Comparison of ENCODE assay signal across 8 mouse cellular contexts in the genomic region with DNA sequence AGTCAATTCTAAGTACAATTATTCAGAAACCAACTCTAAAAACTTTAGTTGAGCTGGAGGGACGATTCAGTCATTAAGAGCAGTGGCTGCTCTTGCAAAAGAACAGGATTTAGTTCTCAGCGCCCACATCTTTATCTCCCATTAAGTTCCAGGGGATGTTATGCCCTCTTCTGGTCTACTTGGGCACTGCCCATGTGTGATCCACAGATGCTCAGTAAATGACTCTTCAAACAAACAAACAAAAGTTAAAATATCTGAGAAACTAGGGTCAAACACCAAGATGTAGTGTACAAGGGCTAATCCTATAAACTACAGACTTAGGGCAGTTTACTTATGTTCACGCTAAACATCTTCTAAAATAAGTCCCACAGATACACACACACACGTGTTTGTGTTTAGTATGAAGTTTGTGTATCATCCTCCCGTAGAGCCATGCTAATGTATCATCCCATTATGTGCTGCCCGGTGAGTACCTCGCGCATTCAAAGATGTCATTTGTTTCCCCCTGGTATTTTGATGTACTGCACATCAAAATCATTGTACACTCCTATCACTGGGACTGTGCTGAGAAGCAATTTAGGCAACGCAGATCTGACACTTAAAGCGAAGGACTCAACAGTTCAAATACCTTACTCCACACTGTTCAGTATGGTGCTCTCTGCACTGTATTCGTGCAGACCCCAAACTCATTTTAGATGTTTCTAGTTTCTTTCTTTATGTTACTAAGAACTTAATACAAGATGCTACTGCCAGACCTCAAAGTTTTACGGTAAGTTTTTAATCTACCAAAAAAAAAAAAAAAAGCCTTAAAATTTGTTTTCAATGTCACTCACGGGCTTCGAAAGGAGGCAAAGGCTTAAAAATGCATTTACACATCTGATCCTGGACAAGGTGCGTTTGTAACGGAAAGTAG. TPM values are rescaled to one million over a fixed set of nuclear protein-coding genes. Genes with fewer than 3 reads are reported as not detected.
DNase-seq lines count a peak whose midpoint lies in the region; ATAC-seq and TF ChIP-seq lines count a peak whose summit lies in the region.

No protein-coding gene starts in this region.

- WGBS in limb, embryonic 10.5 days = 33% methylated on average over 16 of the region's 16 CpGs
- WGBS in midbrain, embryonic 16.5 days = 24% methylated on average over 16 of the region's 16 CpGs

- no peak for TF ChIP-seq CTCF in G1E (IDR thresholded peaks at IDR 0.05; ENCODE audit: low read depth, low read length)

- H3K9ac ChIP-seq in midbrain, embryonic 16.5 days (ENCODE audit: low read depth, low read length) = peak overlapping the region; percentile 78

- H3K4me3 ChIP-seq in G1E (ENCODE audit: low read depth, low read length) = peak overlapping the region; percentile 90
- H3K4me3 ChIP-seq in limb, embryonic 10.5 days = peak overlapping the region; percentile 93
- H3K4me3 ChIP-seq in midbrain, embryonic 16.5 days (ENCODE audit: low read depth, low read length) = peak overlapping the region; percentile 62

- DNase-seq in cerebellum, postnatal 14 days = peak; percentile 11 to 12
- no peak for DNase-seq in cerebellum, postnatal 4 days (ENCODE audit: low spot score in 2 of 2)
- no peak for DNase-seq in G1E (ENCODE audit: low spot score)
- no peak for DNase-seq in limb, embryonic 10.5 days (ENCODE audit: low spot score)
- DNase-seq in right cerebral cortex, postnatal 4 days = no peak
- no peak for DNase-seq in urinary bladder, postnatal 25 days (ENCODE audit: low spot score)

- no peak for ATAC-seq in G1E (ENCODE audit: extremely low read depth, insufficient number of reproducible peaks, low FRiP score, poor library complexity, severe bottlenecking)
- peak; percentile 55; the same call in 1 of the 2 replicates for ATAC-seq in erythroblast, adult 5-6 weeks (replicated peaks; ENCODE audit: low FRiP score, poor library complexity, severe bottlenecking)
- ATAC-seq in midbrain, embryonic 16.5 days = no peak

- H3K36me3 ChIP-seq in G1E (replicated peaks) = peaks cover 36% of the 10 kb centered on the region
- peaks cover 29% of the 10 kb centered on the region for H3K36me3 ChIP-seq in limb, embryonic 10.5 days
- H3K36me3 ChIP-seq in midbrain, embryonic 16.5 days (ENCODE audit: control insufficient read depth, insufficient read depth, low read length) = 0 out of 2 replicates have a peak, but pooled peaks cover 2% of the 10 kb centered on the region

- no peaks in the 10 kb centered on the region for H3K9me3 ChIP-seq in G1E (replicated peaks)
- no peaks in the 10 kb centered on the region for H3K9me3 ChIP-seq in limb, embryonic 10.5 days (replicated peaks)
- no peaks in the 10 kb centered on the region for H3K9me3 ChIP-seq in midbrain, embryonic 16.5 days (replicated peaks; ENCODE audit: control insufficient read depth, low read length, poor library complexity, severe bottlenecking)

- H3K4me1 ChIP-seq in G1E (ENCODE audit: insufficient read depth, low read depth, low read length) = peaks cover 21% of the 10 kb centered on the region
- H3K4me1 ChIP-seq in limb, embryonic 10.5 days = peaks cover 8% of the 10 kb centered on the region
- H3K4me1 ChIP-seq in midbrain, embryonic 16.5 days (ENCODE audit: control insufficient read depth, insufficient read depth, low read length) = peaks cover 9% of the 10 kb centered on the region

- H3K27ac ChIP-seq in limb, embryonic 10.5 days = peak overlapping the region; percentile 99
- H3K27ac ChIP-seq in midbrain, embryonic 16.5 days (ENCODE audit: low read length) = peak overlapping the region; percentile 74

- H3K27me3 ChIP-seq in G1E (ENCODE audit: insufficient read depth, low read length) = peaks cover 3% of the 10 kb centered on the region; the same call in 1 of the 2 replicates
- H3K27me3 ChIP-seq in limb, embryonic 10.5 days (ENCODE audit: low read depth, poor library complexity, severe bottlenecking) = no peaks in the 10 kb centered on the region
- no peaks in the 10 kb centered on the region for H3K27me3 ChIP-seq in midbrain, embryonic 16.5 days (ENCODE audit: control insufficient read depth, insufficient read depth, low read depth, low read length)

- peak overlapping the region; percentile 95 for H3K4me2 ChIP-seq in midbrain, embryonic 16.5 days (ENCODE audit: low read length)

RNA-seq across cellular contexts. Expression of gene Abraxas1, which starts 0.9 kb away (rescaled TPM):
- total RNA-seq in G1E (2014; fragmentation: Nextera tagmentation) (54.0 and 61.7 TPM in 2 replicates), G1E (2017) (40.5 and 40.8 TPM in 2 replicates)
- polyA plus RNA-seq in G1E (2012) = 12.6 and 14.6 TPM in 2 replicates
- total RNA-seq in erythroblast, adult 5-6 weeks (2015; ENCODE audit: low replicate concordance) = 1.3 and 3.1 TPM in 2 replicates
- total RNA-seq in erythroblast, adult 5-6 weeks (2017; ENCODE audit: low replicate concordance) = 10.5 and 12.9 TPM in 2 replicates
- polyA plus RNA-seq in limb, embryonic 10.5 days (2016; fragmentation: Nextera tagmentation; extraction: Ambion mirVana) = 32.1 and 32.3 TPM in 2 replicates
- polyA plus RNA-seq in midbrain, embryonic 16.5 days (2015; fragmentation: Nextera tagmentation; extraction: Ambion mirVana) = 12.0 and 17.1 TPM in 2 replicates

RNA-seq across cellular contexts. Expression of gene Mrps18c, which starts 21.4 kb away (rescaled TPM):
- total RNA-seq in G1E (2014; fragmentation: Nextera tagmentation) (42.4 and 55.2 TPM in 2 replicates), G1E (2017) (191 and 212 TPM in 2 replicates)
- polyA plus RNA-seq in G1E (2012) = 6.7 and 9.0 TPM in 2 replicates
- total RNA-seq in erythroblast, adult 5-6 weeks (2015; ENCODE audit: low replicate concordance) = 15.8 and 24.9 TPM in 2 replicates
- 26.3 and 36.8 TPM in 2 replicates for total RNA-seq in erythroblast, adult 5-6 weeks (2017; ENCODE audit: low replicate concordance)
- 204 and 214 TPM in 2 replicates for polyA plus RNA-seq in limb, embryonic 10.5 days (2016; fragmentation: Nextera tagmentation; extraction: Ambion mirVana)
- polyA plus RNA-seq in midbrain, embryonic 16.5 days (2015; fragmentation: Nextera tagmentation; extraction: Ambion mirVana) = 137 and 143 TPM in 2 replicates

RNA-seq across cellular contexts. Expression of gene Helq, which starts 21.4 kb away (rescaled TPM):
- total RNA-seq in G1E (2014; fragmentation: Nextera tagmentation) = 59.6 and 74.0 TPM in 2 replicates
- 26.3 and 33.2 TPM in 2 replicates for total RNA-seq in G1E (2017)
- 16.3 and 18.6 TPM in 2 replicates for polyA plus RNA-seq in G1E (2012)
- total RNA-seq in erythroblast, adult 5-6 weeks (2015; ENCODE audit: low replicate concordance) = 9.0 and 34.6 TPM in 2 replicates
- total RNA-seq in erythroblast, adult 5-6 weeks (2017; ENCODE audit: low replicate concordance) = 10.7 and 25.5 TPM in 2 replicates
- polyA plus RNA-seq in limb, embryonic 10.5 days (2016; fragmentation: Nextera tagmentation; extraction: Ambion mirVana) = 21.8 and 28.8 TPM in 2 replicates
- 20.6 and 24.3 TPM in 2 replicates for polyA plus RNA-seq in midbrain, embryonic 16.5 days (2015; fragmentation: Nextera tagmentation; extraction: Ambion mirVana)

RNA-seq across cellular contexts. Expression of gene Gpat3, which starts 25.7 kb away (rescaled TPM):
- total RNA-seq in G1E (2014; fragmentation: Nextera tagmentation) (not detected in 2 replicates), G1E (2017) (0.06 and 0.16 TPM in 2 replicates)
- polyA plus RNA-seq in G1E (2012) = not detected in 2 replicates
- total RNA-seq in erythroblast, adult 5-6 weeks (2015; ENCODE audit: low replicate concordance) = 0.58 TPM in 1 of 2 replicates, not detected in the other
- 0.56 and 1.0 TPM in 2 replicates for total RNA-seq in erythroblast, adult 5-6 weeks (2017; ENCODE audit: low replicate concordance)
- polyA plus RNA-seq in limb, embryonic 10.5 days (2016; fragmentation: Nextera tagmentation; extraction: Ambion mirVana) = 0.59 and 0.61 TPM in 2 replicates
- polyA plus RNA-seq in midbrain, embryonic 16.5 days (2015; fragmentation: Nextera tagmentation; extraction: Ambion mirVana) = 0.57 TPM in 2 replicates

Comparison
In these comparisons a context has a peak if more than half of its experiments do, and no peak if none do; other contexts are left out.
1. DNase-seq: peak in cerebellum, postnatal 14 days (2 of 2); none in cerebellum, postnatal 4 days (0 of 2), G1E (single experiment), limb, embryonic 10.5 days (single experiment), right cerebral cortex, postnatal 4 days (single experiment) and urinary bladder, postnatal 25 days (single experiment).
2. RNA of gene Mrps18c, which starts 21.4 kb away (polyA plus RNA-seq): 204 to 214 TPM in limb, embryonic 10.5 days and 137 to 143 TPM in midbrain, embryonic 16.5 days; 6.7 to 9.0 TPM in G1E; every median in the first group is over 10 times any median in the second.
3. Peak in every context shown above with its lines, with median percentiles within 50 percentile points of each other: H3K4me3 ChIP-seq.